Mouse (Mus musculus): Measurements from ENCODE around the gene Cxcl10.

- TF ChIP-seq CTCF (IDR thresholded peaks at IDR 0.05; ENCODE audit: low read depth) (no peak), EP300 (optimal IDR thresholded peaks at IDR 0.05) (no peak)
Observed at GRCm38 (mm10) chr5:92336743-92337142, 11.9 kb downstream of the Cxcl10 start.

Data from stomach, postnatal 0 days (tissue).